Mouse (Mus musculus) erythroblast, adult 5-6 weeks (primary cell): ENCODE measurements around the gene Gm2974. TPM values are rescaled to one million over a fixed set of nuclear protein-coding genes. Genes with fewer than 3 reads are reported as not detected.
"Not testable (repeated sequence)": the region's sequence is repeated elsewhere in the genome, so short reads cannot be mapped to it uniquely, and the experiment has no call there.

Source experiments
- ATAC-seq: replicated peaks from 2 replicates; pipeline ENCODE4 v1.8.0; 2016; ENCODE audit warnings: moderate number of reproducible peaks, mild to moderate bottlenecking, moderate TSS enrichment, inconsistent platforms; ENCODE audit not compliant: poor library complexity, low FRiP score, severe bottlenecking
- total RNA-seq, 2 experiments: library from RNA; stranded (forward) in 1 of 2; stranded (reverse) in 1 of 2; fragments of 150-400 nt in 1 of 2; fragments of 200-764, 138-1000 nt in 1 of 2; gene quantifications; 2 replicates each; pipeline versions ENCODE4 v1.2.3 to v1.2.4; 2015 to 2017; ENCODE audit warnings: low replicate concordance in 2 of 2

Gm2974 gene
- not detected in 2 replicates for total RNA-seq (2015; ENCODE audit: low replicate concordance)
- not detected in 2 replicates for total RNA-seq (2017; ENCODE audit: low replicate concordance)

- ATAC-seq: not testable (repeated sequence)
Observed at GRCm38 (mm10) chr14:4182491-4183210, at the start of gene Gm2974. Gm2974 (plus strand) TSS chr14:4182576.

GRCm38 (mm10) chr14:4141646-4142045, 40.7 kb upstream of the Gm2974 start:
- ATAC-seq: not testable (repeated sequence)

- not testable (repeated sequence) for ATAC-seq
Observed at GRCm38 (mm10) chr14:4164730-4165129, 17.6 kb upstream of the Gm2974 start, which contains the start of gene Gm3127. Gm3127 (plus strand) TSS chr14:4165030.

GRCm38 (mm10) chr14:4182030-4182429, 346 bp upstream of the Gm2974 start:
- ATAC-seq: not testable (repeated sequence)

GRCm38 (mm10) chr14:4183375-4183774, 999 bp downstream of the Gm2974 start:
- not testable (repeated sequence) for ATAC-seq

- not testable (repeated sequence) for ATAC-seq
Observed at GRCm38 (mm10) chr14:4249331-4249730, 67.0 kb downstream of the Gm2974 start, which contains the start of gene Gm3138. Gm3138 (plus strand) TSS chr14:4249631.

Other genes starting within 250 kb of the Gm2974 start
- not detected in 2 replicates for gene Gm3095, start 219.0 kb upstream of the Gm2974 start, total RNA-seq (2015; ENCODE audit: low replicate concordance)
- not detected in 2 replicates for gene Gm3095, start 219.0 kb upstream of the Gm2974 start, total RNA-seq (2017; ENCODE audit: low replicate concordance)
- not detected in 2 replicates for gene Gm3099, start 184.2 kb upstream of the Gm2974 start, total RNA-seq (2015; ENCODE audit: low replicate concordance)
- gene Gm3099, start 184.2 kb upstream of the Gm2974 start, total RNA-seq (2017; ENCODE audit: low replicate concordance): 0.28 TPM in 1 of 2 replicates, not detected in the other
- gene Gm5796, start 158.6 kb upstream of the Gm2974 start, total RNA-seq (2015; ENCODE audit: low replicate concordance): not detected in 2 replicates
- gene Gm5796, start 158.6 kb upstream of the Gm2974 start, total RNA-seq (2017; ENCODE audit: low replicate concordance): not detected in 2 replicates
- gene Gm3115, start 98.5 kb upstream of the Gm2974 start, total RNA-seq (2015; ENCODE audit: low replicate concordance): not detected in 2 replicates
- not detected in 2 replicates for gene Gm3115, start 98.5 kb upstream of the Gm2974 start, total RNA-seq (2017; ENCODE audit: low replicate concordance)
- not detected in 2 replicates for gene Gm8108, start 72.0 kb upstream of the Gm2974 start, total RNA-seq (2015; ENCODE audit: low replicate concordance)
- gene Gm8108, start 72.0 kb upstream of the Gm2974 start, total RNA-seq (2017; ENCODE audit: low replicate concordance): not detected in 2 replicates
- gene Gm3127, start 17.5 kb upstream of the Gm2974 start, total RNA-seq (2015; ENCODE audit: low replicate concordance): not detected in 2 replicates
- not detected in 2 replicates for gene Gm3127, start 17.5 kb upstream of the Gm2974 start, total RNA-seq (2017; ENCODE audit: low replicate concordance)
- not detected in 2 replicates for gene Gm3138, start 67.1 kb downstream of the Gm2974 start, total RNA-seq (2015; ENCODE audit: low replicate concordance)
- 2.2 TPM in 1 of 2 replicates, not detected in the other for gene Gm3138, start 67.1 kb downstream of the Gm2974 start, total RNA-seq (2017; ENCODE audit: low replicate concordance)
- gene Gm3149, start 134.7 kb downstream of the Gm2974 start, total RNA-seq (2015; ENCODE audit: low replicate concordance): not detected in 2 replicates
- gene Gm3149, start 134.7 kb downstream of the Gm2974 start, total RNA-seq (2017; ENCODE audit: low replicate concordance): not detected in 2 replicates
- not detected in 2 replicates for gene 2610042L04Rik, start 152.2 kb downstream of the Gm2974 start, total RNA-seq (2015; ENCODE audit: low replicate concordance)
- gene 2610042L04Rik, start 152.2 kb downstream of the Gm2974 start, total RNA-seq (2017; ENCODE audit: low replicate concordance): not detected in 2 replicates
- not detected in 2 replicates for gene Gm3159, start 214.9 kb downstream of the Gm2974 start, total RNA-seq (2015; ENCODE audit: low replicate concordance)
- gene Gm3159, start 214.9 kb downstream of the Gm2974 start, total RNA-seq (2017; ENCODE audit: low replicate concordance): not detected in 2 replicates
- not detected in 2 replicates for gene Gm3164, start 232.9 kb downstream of the Gm2974 start, total RNA-seq (2015; ENCODE audit: low replicate concordance)
- not detected in 2 replicates for gene Gm3164, start 232.9 kb downstream of the Gm2974 start, total RNA-seq (2017; ENCODE audit: low replicate concordance)
- not detected in 2 replicates for gene Gm3173, start 248.4 kb downstream of the Gm2974 start, total RNA-seq (2015; ENCODE audit: low replicate concordance)
- gene Gm3173, start 248.4 kb downstream of the Gm2974 start, total RNA-seq (2017; ENCODE audit: low replicate concordance): not detected in 2 replicates